Mouse (Mus musculus): ENCODE data around the gene Hist2h2bb.
"Not testable (repeated sequence)": the region's sequence is repeated elsewhere in the genome, so short reads cannot be mapped to it uniquely, and the experiment has no call there.

Hist2h2bb gene

DNA sequence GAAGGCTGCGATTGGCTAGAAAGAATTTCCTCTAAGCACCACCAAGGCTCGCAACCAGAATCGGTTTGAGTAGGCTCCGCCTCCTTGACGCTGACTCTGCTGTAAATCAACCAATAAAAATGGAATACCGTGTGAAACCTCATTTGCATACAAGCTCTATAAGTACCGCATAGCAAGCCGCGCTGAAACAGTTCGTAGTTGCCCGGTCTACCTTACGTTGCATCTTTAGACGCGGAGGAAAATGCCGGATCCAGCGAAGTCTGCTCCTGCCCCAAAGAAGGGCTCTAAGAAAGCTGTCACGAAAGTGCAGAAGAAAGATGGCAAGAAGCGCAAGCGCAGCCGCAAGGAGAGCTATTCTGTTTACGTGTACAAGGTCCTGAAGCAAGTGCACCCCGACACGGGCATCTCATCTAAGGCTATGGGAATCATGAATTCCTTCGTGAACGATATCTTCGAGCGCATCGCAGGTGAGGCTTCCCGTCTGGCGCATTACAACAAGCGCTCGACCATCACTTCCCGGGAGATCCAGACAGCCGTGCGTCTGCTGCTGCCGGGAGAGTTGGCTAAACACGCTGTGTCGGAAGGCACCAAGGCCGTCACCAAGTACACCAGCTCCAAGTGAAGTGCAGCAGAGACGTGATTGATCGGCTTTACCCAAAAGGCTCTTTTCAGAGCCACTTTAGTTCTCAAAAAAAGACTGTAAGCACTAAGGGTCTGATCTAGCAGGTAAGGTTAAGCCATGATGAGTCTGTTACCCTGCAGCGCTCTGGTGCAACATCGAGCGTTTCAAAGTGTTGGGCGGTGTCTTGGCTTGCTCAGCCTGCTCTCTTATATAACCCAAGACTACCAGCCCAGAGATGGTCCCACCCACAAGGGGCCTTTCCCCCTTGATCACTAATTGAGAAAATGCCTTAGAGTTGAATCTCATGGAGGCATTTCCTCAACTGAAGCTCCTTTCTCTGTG lies at the start of gene Hist2h2bb:
Gene Hist2h2bb, plus strand, starts transcription at position 242 of the 964 bp plus-strand sequence.
- in situ Hi-C loops (cut with MseI, MboI) = no loop called here

DNA sequence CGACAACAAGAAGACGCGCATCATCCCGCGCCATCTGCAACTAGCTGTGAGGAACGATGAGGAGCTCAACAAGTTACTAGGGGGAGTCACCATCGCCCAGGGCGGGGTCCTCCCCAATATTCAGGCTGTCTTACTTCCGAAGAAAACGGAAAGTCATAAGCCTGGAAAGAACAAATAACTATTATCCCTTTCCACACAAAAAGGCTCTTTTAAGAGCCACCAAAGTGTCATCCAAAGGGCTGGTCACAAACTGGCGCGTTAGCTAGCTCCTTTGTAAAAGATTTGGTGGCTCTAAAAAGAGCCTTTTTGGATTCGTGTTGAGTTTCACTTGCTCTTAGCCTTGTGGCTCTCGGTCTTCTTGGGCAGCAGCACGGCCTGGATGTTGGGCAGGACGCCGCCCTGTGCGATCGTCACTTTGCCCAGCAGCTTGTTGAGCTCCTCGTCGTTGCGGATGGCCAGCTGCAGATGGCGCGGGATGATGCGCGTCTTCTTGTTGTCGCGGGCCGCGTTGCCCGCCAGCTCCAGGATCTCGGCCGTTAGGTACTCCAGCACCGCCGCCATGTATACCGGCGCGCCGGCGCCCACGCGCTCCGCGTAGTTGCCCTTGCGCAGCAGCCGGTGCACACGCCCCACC lies 49.3 kb upstream of the Hist2h2bb start:
- in situ Hi-C loops (cut with MseI, MboI) = not testable (repeated sequence)

DNA sequence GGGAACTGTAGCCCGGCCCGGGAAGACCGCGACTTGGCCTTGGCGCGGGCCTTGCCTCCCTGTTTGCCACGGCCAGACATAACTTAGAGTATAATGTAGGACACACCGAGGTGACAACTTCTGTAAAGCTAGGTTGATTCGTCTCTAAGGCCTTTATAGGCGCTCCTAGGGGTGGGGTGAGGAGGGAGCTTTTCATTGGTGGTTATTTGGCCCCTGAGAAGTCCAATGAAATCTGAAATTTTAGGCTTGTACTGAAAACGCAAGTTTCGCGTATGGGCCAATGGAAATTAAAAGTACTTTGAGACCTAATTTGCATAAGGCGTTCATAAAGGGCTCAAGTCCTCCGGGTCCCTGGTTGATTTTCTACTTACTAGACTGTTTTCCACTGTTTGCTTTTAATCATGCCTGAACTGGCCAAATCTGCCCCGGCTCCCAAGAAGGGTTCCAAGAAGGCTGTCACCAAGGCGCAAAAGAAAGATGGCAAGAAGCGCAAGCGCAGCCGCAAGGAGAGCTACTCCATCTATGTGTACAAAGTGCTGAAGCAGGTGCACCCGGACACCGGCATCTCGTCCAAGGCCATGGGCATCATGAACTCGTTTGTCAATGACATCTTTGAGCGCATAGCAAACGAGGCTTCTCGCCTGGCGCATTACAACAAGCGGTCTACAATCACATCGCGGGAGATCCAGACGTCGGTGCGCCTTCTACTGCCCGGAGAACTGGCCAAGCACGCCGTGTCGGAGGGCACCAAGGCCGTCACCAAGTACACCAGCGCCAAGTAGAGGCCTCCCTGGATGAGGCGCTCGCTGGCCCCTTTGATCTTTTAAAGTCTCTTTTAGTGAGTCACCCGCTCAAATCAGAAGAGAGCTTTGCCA lies 48.5 kb upstream of the Hist2h2bb start, which contains the start of the genes Hist2h2ac and Hist2h2be:
Gene Hist2h2ac, minus strand, starts transcription at position 116 of the 875 bp plus-strand sequence.
Gene Hist2h2be, plus strand, starts transcription at position 355 of the 875 bp plus-strand sequence.
- in situ Hi-C loops (cut with MseI, MboI) = no loop called here

DNA sequence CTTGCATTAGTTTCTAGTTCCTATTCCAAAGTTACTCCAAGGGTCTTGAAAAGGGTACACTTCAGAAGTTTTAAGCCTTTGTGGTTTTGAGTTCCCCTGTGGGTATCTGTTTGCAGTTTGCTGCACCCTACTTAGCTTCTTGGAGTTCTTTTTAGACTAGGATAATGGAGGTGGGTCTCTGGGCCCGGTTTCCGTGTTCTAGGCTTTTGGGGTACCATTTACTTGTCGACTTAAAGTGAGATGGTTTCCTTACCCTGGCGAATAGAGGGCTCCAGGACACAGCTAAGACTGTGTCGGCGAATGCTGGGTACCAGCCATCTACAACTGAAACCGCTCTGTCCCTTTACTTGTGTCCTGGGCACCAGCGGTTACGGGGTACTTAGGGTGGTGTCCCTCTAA lies 47.9 kb upstream of the Hist2h2bb start:
- in situ Hi-C loops (cut with MseI, MboI) = no loop called here

DNA sequence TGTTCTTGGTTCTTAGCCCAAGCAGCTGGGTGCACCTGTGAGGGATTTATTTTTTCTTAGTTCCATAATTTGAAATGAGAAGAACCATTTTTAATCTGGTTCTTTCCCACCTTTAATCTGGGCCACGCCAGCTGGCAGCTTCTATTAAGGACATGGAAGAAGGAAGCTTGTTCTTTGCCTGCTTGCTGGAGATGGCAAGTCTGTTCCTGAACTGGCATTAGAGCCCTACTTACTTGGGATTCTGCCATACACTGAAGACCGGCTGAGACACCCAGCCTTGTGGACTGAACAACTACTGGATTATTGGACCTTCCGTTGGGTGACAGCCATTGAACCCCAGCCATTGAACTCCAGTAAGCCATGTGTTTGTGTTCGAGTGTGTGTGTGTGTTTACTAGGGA lies 46.8 kb upstream of the Hist2h2bb start:
- in situ Hi-C loops (cut with MseI, MboI) = no loop called here

DNA sequence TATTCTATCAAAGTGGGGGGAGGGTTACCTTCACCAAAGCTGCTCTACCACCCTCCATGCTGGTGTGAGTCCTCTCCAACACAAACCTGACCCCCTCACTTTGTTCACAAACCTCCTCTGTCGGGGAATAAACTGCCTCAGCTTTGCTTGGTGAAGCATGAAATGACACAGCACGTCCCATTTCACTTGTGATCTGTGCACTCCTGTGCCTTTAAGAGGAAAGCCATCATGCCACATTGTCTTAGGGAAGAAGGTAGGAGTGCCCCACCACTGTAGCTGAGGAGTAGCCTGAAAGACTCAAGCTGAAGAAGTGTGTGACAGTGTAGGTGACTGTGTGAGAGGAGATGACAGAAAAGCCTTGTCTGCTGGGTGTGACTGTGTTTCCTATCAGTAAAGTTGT lies 44.1 kb upstream of the Hist2h2bb start:
- in situ Hi-C loops (cut with MseI, MboI) = no loop called here

DNA sequence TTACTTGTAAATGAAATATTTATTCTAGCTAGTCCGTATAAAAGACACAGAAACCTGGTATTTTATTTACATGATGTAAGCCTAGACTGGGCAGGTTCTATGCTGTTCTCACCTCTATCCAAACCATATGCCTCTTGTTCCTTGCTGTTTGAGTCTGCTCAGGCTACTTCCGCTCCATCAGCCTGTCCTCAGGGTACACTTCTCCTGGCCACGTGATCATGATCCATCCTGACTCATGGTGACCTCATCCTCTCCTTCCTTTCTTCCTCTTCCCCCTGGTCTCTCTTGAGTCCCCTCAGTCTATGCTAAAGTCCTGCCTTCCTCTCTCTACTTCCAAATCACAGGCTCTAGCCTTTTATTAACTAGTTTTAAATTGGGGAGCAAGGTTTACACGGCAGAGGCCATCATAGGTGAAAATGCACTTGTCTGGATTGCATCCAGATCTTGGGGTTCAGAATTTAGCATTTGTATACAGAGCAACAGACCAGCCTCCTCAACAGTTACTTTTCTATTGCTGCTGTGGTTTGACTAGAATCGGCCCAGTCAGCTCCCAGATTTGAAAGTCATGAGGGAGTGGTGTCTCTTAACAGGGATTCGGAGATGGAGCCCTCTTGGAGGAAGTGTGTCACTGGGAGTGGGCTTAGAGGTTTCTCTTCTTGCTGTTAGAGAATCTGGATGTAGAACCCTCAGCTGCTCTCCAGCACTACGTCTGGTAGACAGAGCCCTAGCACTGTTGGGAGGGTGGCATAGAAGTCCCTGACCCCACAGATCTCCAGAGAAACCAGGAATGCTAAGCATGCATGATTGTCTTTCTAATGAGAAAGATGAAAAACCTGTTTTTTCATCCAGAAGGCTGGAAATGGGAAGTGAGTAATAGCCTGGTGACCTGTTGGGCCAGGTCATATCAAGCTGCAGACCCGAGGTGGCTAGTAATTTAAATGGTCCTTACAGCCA lies 42.6 kb upstream of the Hist2h2bb start:
- in situ Hi-C loops (cut with MseI, MboI) = no loop called here

DNA sequence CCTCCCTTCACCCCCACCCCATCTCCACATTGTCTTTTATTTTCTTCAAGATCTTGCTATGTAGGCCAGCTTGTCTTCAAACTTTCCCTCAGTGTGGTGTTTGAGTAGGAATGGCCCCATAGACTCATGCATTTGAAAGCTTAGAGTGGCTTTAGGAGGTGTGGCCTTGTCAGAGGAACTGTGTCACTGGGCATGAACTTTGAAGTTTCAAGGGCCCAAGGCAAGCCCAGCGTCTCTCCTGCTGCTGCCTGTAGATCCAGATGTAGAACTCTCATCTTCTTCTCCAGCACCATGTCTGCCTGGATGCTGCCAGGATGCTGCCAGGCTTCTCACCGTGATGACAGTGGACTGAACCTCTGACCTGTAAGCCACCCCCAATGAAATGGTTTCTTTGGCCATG lies 40.7 kb upstream of the Hist2h2bb start:
- in situ Hi-C loops (cut with MseI, MboI) = no loop called here

DNA sequence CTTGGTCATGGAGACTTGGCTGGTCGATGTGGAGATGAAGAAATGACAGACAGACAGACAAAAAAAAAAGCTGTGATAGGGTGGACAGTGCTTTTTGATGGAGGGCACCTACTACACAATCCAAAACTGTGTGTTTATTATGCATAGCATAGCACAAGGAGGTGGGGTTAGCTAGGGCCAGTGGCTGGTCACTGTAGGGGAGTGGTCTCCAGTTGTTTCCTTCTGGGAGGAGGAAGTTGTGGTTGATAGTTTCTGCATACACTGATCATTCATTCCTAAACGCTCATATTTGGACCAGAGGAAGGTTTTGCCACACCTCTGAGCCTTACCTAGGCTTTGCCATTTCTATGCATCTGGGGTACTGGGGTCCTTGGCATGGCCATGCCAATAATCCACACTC lies 39.1 kb upstream of the Hist2h2bb start:
- in situ Hi-C loops (cut with MseI, MboI) = no loop called here

DNA sequence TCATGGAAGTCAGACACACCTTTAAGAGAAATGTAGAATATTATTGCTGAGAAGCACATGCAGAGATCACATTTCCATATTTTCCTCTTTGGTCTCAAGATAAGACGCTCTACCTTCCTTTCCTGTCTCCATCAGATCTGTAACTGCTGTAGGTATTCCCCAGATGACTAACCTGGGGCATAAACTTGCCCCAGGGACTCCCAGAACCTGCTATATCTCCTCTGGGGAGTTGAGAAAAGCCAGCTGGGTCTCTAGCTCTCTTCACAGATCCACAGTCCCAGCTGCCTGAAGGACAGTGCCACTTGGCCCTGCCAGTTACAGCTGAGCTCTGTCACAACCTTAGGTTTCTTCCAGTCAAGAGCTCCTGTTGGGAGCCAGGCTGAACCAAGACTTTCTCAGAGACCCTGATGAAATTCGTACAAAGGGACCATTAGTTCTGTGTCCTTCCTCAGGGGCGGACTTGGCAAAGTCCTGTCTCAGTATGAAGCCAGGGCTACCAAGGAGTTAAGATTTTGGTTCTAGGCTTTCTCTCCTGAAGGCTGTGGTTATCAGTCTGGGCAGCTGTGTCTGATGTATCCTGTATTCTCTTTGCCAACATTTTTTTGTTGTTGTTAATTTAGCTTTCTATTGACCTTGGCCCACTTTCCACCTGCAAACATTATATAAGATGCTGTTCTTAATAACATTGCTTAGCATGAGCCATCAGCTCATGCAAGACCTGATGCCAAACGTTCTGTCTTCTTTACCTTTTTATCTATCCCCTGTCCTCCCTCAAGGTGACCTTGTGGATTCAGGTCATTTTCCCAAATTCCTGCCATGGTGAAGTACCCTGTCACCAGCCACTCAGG lies 38.4 kb upstream of the Hist2h2bb start:
- in situ Hi-C loops (cut with MseI, MboI) = no loop called here

DNA sequence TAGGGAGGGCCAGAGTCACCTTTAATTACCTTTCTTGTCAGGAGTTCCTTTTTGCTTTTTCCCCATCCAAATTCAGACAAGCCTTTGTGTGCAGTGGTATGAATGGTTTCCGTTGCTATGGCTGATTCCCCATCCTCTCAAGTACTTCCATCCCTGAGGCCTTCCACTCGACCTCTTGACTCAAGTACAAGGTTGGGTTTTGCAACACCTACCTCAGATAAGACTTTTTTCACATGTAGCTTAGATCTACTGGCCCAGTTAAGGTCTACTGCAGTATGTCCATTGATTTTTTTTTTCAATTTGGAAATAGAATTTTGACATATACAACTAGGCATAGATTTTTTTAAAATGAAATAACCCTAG lies 37.8 kb upstream of the Hist2h2bb start:
- in situ Hi-C loops (cut with MseI, MboI) = no loop called here

DNA sequence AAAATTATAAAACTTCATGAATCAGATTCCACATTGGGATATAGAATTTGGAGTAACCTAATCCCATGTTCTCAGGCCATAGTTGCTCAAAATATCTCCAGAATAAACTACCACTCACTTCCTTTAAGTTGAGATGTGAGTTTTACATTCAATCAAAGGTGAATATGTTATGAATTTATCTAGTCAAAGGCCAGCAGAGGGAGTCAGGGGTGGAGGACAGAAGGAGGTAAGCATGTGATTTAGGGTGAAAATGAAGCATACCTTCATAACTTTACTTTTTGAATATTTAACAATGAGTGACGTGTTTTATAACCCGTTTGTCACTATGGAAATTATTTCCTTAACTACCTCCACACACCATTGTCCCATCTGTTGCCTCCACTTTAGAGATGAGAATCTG lies 34.6 kb upstream of the Hist2h2bb start:
- in situ Hi-C loops (cut with MseI, MboI) = no loop called here

DNA sequence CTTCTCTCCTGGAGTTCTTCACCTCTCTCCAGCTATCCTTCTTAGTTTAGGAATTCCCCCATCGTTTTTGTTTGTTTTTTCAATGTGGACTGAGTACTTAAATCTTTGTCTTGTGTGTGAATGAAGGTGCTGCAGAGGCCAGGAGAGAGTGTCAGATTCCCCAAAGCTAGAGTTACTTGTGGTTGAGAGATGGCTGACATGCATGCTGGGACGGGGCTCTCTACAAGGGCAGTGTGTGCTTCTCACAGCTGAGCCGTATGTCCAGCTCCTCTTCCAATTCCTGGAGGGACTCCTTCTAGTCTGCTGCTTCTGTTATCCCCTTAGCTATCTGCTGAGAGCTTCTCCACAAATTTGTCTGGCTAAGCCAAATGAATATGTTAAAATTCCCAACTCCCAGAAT lies 33.7 kb upstream of the Hist2h2bb start:
- in situ Hi-C loops (cut with MseI, MboI) = no loop called here

DNA sequence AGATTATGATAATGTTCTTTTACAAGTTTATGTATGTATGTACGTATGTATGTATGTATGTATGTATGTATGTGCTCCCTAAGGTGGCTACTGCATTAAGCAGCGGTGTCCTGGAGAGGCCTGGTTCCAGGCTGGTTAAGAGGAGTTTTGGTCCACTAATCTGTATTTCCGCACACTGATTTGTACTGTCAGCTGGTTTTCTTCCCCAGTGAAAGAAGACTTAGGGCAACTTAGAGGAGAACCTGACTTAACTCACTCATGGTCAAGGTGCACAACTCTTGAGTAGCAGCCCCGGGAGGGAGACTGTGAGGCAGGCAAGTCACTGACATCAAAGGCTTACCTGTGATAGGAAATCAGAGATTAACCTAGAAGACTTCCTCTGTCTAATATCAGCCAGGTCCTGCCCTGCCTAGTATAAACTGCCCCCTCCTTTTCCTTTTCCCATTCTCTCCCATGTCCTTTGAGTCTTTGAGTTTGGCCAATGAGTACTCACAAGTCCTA lies 32.7 kb upstream of the Hist2h2bb start:
- in situ Hi-C loops (cut with MseI, MboI) = no loop called here

DNA sequence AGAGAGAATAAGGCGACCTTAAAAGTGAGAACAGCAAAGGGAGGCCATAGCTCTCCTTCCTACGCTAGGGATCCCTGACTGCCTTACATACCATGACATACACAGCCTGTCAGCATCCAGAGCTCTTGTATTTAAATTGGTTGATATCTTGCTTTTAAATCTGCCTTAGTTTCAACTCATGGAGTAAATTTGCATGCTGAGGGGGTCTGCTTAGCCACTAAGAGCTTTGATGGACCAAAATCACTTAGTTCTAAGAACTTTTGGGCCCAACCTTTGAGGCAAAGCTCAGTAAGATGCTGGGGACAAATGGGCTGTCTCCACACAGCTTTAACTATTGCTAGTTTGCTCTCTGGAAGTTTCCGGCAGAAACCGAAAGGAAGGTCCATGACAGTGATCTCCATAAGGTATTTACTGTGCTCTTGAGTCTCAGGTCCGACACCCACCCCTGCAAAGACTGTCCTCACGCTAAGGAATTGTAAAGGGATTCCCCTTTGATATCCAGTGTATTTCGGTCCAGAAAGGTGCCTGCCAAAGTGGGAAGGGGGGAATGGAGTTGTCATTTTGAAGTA lies 32.1 kb upstream of the Hist2h2bb start:
- in situ Hi-C loops (cut with MseI, MboI) = no loop called here

DNA sequence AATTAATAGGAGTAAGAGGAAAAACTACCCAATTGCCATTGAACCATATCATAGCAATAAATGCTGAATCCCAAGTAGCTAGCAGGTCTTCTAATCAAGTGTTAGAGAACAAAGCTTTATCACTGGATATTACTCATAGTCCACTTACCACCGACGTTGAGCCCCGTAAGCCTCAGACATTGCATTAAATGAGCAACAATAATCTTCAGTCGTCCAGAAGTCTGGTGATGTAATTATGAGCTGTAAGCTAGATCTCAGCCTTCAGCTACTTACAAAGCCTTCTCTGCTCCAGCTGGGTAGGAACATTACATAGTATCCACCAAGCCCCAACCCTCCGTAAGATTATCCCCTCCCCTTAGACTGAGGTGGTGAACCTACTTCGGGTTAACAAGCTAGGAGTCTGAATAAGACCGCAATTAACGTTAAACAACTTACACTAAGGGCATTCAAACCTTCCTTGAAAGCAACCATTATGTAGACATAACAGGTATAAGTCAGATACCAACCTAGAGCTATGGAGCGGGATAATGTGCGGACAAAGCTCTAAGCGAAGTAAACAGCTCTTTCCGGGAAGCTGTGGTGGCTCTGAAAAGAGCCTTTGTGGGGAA lies 31.5 kb upstream of the Hist2h2bb start:
- in situ Hi-C loops (cut with MseI, MboI) = no loop called here

DNA sequence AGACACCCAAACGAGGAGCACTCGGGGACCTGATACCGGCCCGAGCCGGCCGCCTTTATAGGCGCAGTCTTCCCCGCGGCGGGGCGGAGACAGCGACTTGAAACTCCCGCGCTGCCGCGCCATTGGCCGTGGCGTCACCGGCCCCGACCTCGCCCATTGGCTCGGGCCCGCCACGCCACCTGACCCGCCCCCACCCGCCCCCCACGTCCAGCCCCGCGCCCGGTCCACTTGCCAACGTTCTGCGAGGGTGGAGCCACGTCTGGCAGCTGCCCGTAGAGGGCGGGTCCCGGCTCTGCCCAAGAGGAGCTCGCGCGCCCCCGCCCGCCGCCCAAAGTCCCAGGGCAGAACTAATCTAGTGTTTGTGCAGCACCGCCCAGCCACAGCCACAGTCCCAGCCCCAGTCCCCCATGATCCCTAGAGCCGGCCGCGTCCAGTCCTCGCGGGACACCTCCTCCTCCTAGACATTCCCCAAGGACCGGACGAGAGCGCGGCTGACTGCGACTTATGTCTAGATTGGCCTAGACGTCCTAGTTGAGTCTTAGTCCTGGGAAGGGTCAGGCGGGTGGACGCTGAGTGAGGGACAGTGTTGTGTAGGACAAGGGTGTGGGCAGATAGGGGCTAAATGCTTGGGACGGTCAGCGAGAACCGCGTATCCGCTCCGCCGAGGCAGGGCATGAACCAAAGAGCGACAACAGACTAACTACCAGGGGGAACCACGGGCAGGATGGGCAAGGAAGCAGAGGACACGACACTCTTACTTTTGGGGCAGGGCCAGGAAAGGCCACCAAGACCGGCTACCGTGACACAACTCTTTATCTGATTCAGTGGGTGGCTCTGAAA lies 30.4 kb upstream of the Hist2h2bb start, which contains the start of gene Hist2h3c2:
Gene Hist2h3c2, minus strand, starts transcription at position 174 of the 840 bp plus-strand sequence.
- in situ Hi-C loops (cut with MseI, MboI) = not testable (repeated sequence)
